Mouse (Mus musculus): ENCODE data around the gene Decr2. TPM values are rescaled to one million over a fixed set of nuclear protein-coding genes. Genes with fewer than 3 reads are reported as not detected.

The Decr2 gene
- 42.9 and 45.7 TPM in 2 replicates for polyA plus RNA-seq (2015; fragmentation: Nextera tagmentation; extraction: Ambion mirVana)

DNA sequence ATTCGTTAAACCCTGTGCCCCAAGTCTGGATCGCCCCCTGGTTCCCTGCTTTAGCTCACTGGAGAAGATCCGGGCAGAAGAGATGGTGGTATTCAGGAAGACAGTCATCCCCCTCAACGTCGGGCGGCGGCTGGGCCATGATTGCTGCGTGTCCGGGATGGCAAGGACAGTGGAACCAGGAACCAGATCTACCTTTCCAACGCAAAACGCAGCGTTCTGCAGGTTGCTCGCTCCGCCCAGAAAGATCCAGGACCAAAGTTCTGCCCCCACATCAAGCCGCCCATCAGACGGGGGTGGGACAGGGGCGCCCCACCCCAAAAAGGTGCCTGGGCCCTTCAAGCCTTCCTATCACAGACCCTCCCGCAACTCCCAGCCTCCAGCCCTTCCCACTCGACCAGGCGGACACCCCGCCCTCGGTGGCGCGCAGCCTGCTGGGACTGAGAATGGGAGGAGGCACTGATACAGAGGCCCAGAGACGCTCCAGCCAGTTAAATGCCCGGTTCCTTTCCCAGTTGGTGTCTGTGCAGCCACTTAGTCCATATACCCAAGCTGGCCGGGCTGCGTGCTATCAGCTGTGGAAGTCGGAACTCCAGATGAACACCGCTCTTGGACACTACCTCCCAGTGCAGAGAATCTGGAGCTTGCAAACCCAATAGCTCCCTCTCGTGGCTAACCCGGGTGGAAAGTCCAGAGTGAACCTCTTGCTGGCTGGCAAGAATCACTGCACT is at the start of gene Decr2:
Gene Decr2 (minus strand): TSS at position 433 of the 728 bp plus-strand sequence.
- Histone ChIP-seq H3K27ac (peak within 1 kb of the TSS; percentile 94), H3K9ac (peak within 1 kb of the TSS; percentile 65), H3K27me3 (no peaks in the 10 kb centered on the region), H3K9me3 (replicated peaks) (no peaks in the 10 kb centered on the region), H3K4me3 (replicated peaks) (peak within 1 kb of the TSS; percentile 66), H3K4me1 (peaks cover 21% of the 10 kb centered on the region), H3K4me2 (peak within 1 kb of the TSS; percentile 86), H3K36me3 (peaks cover 35% of the 10 kb centered on the region)
- WGBS: under 1% methylated on average over 32 of the region's 32 CpGs
- peak; percentile 93 for ATAC-seq (replicated peaks; ENCODE audit: low FRiP score)

DNA sequence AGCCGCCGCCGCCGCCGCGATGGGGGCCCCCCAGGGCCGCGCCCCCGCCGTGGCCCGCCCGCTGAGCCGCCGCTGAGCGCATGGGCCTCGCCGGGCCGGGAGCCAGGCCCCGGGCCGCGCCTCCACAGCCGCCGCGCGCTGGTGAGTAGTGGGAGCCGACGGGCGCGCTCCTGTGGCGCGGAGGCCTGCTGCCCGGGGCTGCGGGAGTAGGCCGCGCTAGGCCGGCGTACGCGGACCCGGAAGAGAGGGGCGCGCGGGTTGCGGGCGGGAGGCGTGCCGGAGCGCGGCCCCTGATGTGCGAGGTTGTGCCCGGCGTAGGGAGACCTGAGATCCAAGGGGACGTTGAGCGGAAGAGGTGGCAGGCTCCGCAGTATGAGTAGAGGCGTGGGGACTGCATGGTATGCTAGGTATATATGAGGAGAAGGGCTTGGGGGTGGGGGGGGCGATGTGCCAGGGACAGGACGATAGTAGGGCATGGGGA is 48.8 kb upstream of the Decr2 start:
- WGBS: under 1% methylated on average over 53 of the region's 58 CpGs
- Histone ChIP-seq H3K4me1 (peaks cover 28% of the 10 kb centered on the region), H3K4me2 (peak overlapping the region; percentile 73), H3K9ac (peak overlapping the region; percentile 100), H3K36me3 (peaks cover 16% of the 10 kb centered on the region), H3K9me3 (replicated peaks) (no peaks in the 10 kb centered on the region), H3K27ac (peak overlapping the region; percentile 96), H3K27me3 (no peaks in the 10 kb centered on the region), H3K4me3 (replicated peaks) (peak overlapping the region; percentile 95)
- peak; percentile 77 for ATAC-seq (replicated peaks; ENCODE audit: low FRiP score)

DNA sequence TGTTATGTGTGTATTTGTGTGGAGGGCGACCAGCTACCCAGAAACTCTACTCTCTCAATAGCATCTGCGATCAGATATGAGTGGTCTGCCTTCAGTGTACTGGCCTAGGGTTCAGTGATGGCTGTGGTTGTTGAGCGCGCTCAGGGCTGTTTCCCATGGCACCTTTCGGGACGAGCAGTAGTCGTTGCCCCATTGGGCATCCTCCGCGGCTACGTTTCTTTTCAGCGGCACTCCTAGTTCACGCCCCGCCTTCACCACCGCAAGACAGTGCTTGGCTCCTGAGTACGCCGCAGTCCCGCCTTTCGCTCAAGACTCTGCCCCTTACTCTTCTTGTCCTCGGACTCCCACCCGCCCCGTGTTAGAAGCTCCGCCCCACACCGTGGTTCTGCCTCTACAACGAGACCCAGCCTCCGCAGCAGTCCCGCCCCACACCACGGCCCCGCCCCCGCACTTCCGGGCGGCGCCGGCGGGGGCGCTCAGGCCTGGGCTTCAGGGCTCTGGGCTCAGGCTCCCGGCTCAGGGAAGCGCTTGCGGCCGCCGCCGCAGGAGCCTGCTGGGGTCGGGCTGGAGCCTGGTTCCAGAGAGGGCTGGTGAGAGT is 48.2 kb upstream of the Decr2 start, which contains the start of gene Axin1:
Gene Axin1 (plus strand): TSS at position 450 of the 598 bp plus-strand sequence.
- no peaks in the 10 kb centered on the region for H3K27me3 ChIP-seq
- peak; percentile 98 for ATAC-seq (replicated peaks; ENCODE audit: low FRiP score)
- H3K9ac ChIP-seq: peak within 1 kb of the TSS; percentile 100
- H3K36me3 ChIP-seq: peaks cover 10% of the 10 kb centered on the region
- no peaks in the 10 kb centered on the region for H3K9me3 ChIP-seq (replicated peaks)
- peak within 1 kb of the TSS; percentile 73 for H3K4me2 ChIP-seq
- H3K27ac ChIP-seq: peak within 1 kb of the TSS; percentile 96
- under 1% methylated on average over 42 of the region's 42 CpGs for WGBS
- H3K4me1 ChIP-seq: peaks cover 28% of the 10 kb centered on the region
- peak within 1 kb of the TSS; percentile 95 for H3K4me3 ChIP-seq (replicated peaks)

DNA sequence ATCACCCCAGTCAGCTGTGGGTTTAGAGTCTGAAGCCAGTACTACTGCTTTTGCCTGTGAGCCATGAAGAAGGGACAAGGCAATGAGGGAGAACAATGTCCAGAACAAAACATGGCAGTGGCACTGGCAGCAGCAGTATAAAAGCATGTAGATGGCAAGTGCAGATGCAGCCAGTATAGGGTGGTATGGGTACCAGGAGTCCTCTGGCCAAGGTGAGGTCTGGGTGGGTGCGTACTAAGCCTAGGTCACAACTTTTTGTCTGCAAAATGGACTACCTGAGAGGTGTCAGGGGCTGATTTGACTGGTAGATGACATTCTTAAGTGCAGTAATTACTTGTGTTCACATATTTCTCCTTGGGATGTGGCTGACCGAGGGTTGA is 47.6 kb upstream of the Decr2 start:
- Histone ChIP-seq H3K9ac (peak overlapping the region; percentile 30; the same call in 1 of the 2 replicates), H3K36me3 (peaks cover 4% of the 10 kb centered on the region), H3K4me1 (peaks cover 28% of the 10 kb centered on the region), H3K27ac (peak overlapping the region; percentile 96), H3K4me2 (peak overlapping the region; percentile 73), H3K4me3 (replicated peaks) (peak overlapping the region; percentile 95), H3K9me3 (replicated peaks) (no peaks in the 10 kb centered on the region), H3K27me3 (no peaks in the 10 kb centered on the region)
- no peak; the same call in 1 of the 2 replicates for ATAC-seq (replicated peaks; ENCODE audit: low FRiP score)
- 78% methylated on average over 2 of the region's 2 CpGs for WGBS

DNA sequence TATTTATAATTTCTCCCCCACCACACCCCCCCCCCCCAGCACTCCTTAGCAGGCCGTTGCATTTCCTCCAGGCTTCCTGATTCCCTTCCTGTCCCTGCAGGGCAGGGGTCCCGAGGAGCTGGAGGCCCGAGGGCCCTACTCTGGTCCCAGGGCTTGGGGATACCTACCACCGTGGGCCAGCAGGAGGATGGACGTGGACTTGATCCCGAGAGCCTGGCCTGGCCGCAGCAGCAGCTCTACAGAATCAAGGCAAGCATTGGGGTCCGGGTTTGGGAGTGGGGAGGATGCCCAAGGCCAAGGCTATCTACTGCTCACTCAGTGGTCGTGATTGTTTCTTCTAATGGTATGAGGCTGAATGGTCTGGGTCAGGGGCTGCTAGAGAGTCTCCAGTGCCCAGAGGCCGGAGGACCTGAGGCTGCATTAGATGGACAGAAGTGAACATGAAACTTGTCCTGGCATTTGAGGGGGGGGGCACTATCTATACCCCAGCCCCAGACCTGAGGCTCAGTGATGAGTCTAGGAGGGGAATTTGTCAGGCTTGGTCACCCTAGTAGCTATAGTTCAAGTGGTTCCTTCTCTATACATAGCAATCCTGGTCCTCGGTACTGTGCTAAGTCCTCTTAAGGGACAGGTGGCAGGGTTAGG is 47.1 kb upstream of the Decr2 start:
- H3K36me3 ChIP-seq: 0 out of 2 replicates have a peak, but pooled peaks cover under 1% of the 10 kb centered on the region
- peak overlapping the region; percentile 95; the same call in 1 of the 2 replicates for H3K4me3 ChIP-seq (replicated peaks)
- 80% methylated on average over 11 of the region's 11 CpGs for WGBS
- no peak for ATAC-seq (replicated peaks; ENCODE audit: low FRiP score)
- no peak overlapping the region for H3K4me2 ChIP-seq
- no peaks in the 10 kb centered on the region for H3K27me3 ChIP-seq
- peaks cover 28% of the 10 kb centered on the region for H3K4me1 ChIP-seq
- H3K9ac ChIP-seq: no peak overlapping the region
- no peak overlapping the region for H3K27ac ChIP-seq
- H3K9me3 ChIP-seq (replicated peaks): no peaks in the 10 kb centered on the region

DNA sequence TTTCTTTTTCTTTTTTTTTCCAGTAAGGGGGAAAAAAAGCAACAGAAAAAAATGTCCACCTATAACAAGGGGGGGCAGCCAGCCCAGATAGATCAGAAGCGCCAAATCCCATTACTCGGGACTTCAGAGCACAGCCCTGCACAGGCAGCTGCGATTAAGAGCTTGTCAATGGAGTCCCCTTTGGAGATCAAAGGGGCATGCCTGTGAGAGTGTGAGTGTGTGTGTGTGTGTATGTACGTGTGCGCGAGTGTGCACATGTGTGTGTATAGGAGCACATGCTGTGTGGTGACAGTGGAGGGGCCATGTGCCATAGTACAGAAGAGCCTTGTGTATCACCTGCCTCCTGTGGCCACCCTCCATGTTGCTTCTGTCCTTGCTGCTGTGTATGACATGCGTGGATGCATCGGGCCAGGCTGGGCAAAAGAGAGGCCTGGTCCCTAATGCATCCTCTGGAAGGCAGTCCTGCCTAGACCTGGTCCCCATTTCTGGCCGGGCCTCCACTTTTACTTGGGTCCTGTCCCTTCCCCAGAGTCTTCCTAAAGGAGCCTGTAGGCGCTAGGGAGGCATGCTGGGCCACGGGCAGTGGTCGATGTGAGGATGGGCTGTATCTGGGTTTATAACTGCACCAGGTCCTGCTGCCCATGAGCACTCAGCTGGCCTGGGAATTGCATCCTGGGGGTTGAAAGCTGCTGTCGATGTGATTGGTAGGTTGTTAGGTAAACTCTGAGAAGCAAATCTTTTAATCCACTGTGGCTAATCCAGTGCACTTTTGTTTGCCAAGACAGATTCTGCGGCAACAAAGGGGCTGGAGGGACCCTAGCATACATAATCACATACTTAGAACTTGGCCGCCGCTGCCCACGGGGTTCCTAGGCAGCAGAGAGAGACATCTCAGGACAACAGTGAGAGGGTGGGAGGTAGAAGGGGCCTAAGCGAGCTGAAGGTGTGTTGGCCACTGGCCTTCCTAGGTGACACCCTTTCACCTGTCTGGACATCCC is 42.0 kb upstream of the Decr2 start:
- 93% methylated on average over 18 of the region's 18 CpGs for WGBS
- H3K36me3 ChIP-seq: peaks cover 47% of the 10 kb centered on the region
- no peak for ATAC-seq (replicated peaks; ENCODE audit: low FRiP score)

DNA sequence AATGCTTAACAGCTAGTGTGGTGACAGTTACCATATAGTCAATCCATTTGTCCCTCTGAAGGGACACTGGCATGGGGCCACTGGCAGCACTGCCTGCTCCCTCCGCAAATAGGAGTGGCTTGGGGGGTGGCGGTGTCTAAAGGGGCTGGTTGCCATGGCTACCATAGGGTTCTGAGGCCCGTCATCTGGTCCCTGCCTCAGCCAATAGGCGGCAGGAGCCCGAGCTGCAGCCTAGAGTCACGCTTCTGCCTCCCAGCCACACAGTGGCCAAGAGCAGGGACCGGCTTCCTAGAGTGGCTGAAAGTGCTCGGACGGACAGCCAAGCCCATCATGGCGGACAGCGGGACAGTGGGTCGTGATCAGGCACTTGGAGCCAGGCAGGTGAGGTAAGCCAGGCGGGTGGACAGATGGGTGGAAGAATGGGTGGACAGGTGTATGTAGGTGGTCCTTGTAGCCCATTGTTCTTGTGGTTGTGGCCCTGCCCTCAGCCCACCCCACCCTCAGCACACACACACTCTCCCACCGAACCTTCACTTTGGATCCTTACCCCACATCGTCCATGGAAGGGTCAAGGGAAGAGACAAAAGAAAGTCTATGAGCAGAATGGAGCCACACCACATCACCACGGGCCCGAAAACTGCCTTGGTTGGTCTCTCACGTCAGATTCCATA is 41.1 kb upstream of the Decr2 start:
- 89% methylated on average over 18 of the region's 18 CpGs for WGBS
- H3K4me1 ChIP-seq: no peaks in the 10 kb centered on the region
- no peak overlapping the region for H3K9ac ChIP-seq
- H3K27me3 ChIP-seq: no peaks in the 10 kb centered on the region
- H3K4me2 ChIP-seq: no peak overlapping the region
- H3K36me3 ChIP-seq: peaks cover 57% of the 10 kb centered on the region
- ATAC-seq (replicated peaks; ENCODE audit: low FRiP score): no peak
- H3K9me3 ChIP-seq (replicated peaks): no peaks in the 10 kb centered on the region
- no peak overlapping the region for H3K4me3 ChIP-seq (replicated peaks)
- no peak overlapping the region for H3K27ac ChIP-seq

More for the DNA sequence above, 42.0 kb upstream of the Decr2 start:
- Histone ChIP-seq H3K4me3 (replicated peaks) (no peak overlapping the region), H3K9me3 (replicated peaks) (no peaks in the 10 kb centered on the region), H3K4me2 (no peak overlapping the region), H3K4me1 (no peaks in the 10 kb centered on the region), H3K9ac (no peak overlapping the region), H3K27me3 (no peaks in the 10 kb centered on the region), H3K27ac (no peak overlapping the region)

DNA sequence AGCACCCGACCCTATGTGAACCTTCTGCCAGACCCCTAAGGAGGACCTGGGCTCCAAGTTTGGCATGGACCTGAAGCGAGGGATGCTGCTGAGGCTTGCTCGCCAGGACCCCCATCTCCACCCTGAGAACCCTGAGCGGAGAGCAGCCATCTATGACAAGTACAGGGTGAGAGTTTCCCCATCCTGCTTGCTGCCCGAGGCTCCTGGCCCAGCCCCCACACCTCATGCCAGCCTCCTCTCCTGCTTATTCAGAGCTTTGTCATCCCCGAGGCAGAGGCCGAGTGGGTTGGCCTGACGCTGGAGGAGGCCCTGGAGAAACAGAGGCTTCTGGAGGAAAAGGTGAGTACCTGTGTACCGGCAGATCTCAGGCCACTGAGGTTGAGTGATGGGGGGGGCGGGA is 35.1 kb upstream of the Decr2 start:
- ATAC-seq (replicated peaks; ENCODE audit: low FRiP score): no peak
- WGBS: 93% methylated on average over 10 of the region's 10 CpGs
- no peaks in the 10 kb centered on the region for H3K9me3 ChIP-seq (replicated peaks)
- H3K27ac ChIP-seq: no peak overlapping the region
- H3K4me1 ChIP-seq: peaks cover 18% of the 10 kb centered on the region
- H3K27me3 ChIP-seq: no peaks in the 10 kb centered on the region
- H3K36me3 ChIP-seq: peaks cover 50% of the 10 kb centered on the region
- no peak overlapping the region for H3K9ac ChIP-seq
- H3K4me3 ChIP-seq (replicated peaks): no peak overlapping the region
- H3K4me2 ChIP-seq: no peak overlapping the region

DNA sequence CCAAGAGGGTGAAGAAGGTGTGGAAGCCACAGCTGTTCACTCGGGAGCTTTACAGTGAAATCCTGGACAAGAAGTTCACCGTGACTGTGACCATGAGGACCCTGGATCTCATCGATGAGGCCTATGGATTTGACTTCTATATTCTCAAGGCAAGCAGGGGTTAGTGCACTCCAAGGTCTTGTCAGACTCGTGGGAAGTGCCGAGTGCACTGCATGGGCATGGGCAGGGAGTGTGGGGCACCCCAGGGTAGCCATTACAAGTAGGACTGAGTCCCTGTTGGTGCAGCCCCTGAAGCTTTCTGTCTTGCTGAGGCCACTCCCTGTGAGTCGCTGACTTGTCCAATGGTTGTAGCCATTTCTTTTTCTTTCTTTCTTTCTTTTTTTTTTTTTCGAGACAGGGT is 34.4 kb upstream of the Decr2 start:
- H3K27me3 ChIP-seq: peaks cover 3% of the 10 kb centered on the region
- no peak overlapping the region for H3K27ac ChIP-seq
- H3K4me2 ChIP-seq: peak overlapping the region; percentile 85
- no peaks in the 10 kb centered on the region for H3K9me3 ChIP-seq (replicated peaks)
- H3K4me3 ChIP-seq (replicated peaks): peak overlapping the region; percentile 85
- no peak for ATAC-seq (replicated peaks; ENCODE audit: low FRiP score)
- peaks cover 23% of the 10 kb centered on the region for H3K4me1 ChIP-seq
- 84% methylated on average over 7 of the region's 7 CpGs for WGBS
- H3K9ac ChIP-seq: peak overlapping the region; percentile 81
- H3K36me3 ChIP-seq: peaks cover 43% of the 10 kb centered on the region

DNA sequence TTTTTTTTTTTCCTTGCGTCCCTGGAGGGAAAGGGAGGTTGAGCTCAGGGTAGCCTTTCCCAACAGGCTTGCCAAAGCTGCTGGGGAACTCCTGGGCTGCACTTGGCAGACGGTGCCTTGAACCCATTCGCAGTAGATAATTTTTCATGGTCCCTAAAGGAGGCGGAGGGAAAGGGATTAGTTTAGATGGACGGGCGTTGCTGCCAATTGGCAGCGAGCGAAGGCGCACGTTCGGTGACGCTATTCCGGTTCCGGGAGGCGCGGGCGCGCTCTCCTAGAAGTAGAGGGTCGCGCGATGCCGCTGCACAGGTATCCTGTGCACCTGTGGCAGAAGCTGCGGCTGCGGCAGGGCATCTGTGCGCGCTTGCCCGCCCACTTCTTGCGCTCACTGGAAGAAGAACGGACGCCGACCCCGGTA is 33.1 kb upstream of the Decr2 start, which contains the start of gene Mrpl28:
Gene Mrpl28 (plus strand): TSS at position 234 of the 418 bp plus-strand sequence.
- H3K4me2 ChIP-seq: peak within 1 kb of the TSS; percentile 85
- peak; percentile 92 for ATAC-seq (replicated peaks; ENCODE audit: low FRiP score)
- under 1% methylated on average over 32 of the region's 32 CpGs for WGBS
- H3K27ac ChIP-seq: peak within 1 kb of the TSS; percentile 57
- H3K4me3 ChIP-seq (replicated peaks): peak within 1 kb of the TSS; percentile 85
- peak within 1 kb of the TSS; percentile 81 for H3K9ac ChIP-seq
- peaks cover 33% of the 10 kb centered on the region for H3K36me3 ChIP-seq
- H3K27me3 ChIP-seq: peaks cover 15% of the 10 kb centered on the region
- H3K4me1 ChIP-seq: peaks cover 23% of the 10 kb centered on the region
- H3K9me3 ChIP-seq (replicated peaks): no peaks in the 10 kb centered on the region
